Mouse (Mus musculus): Measurements from ENCODE around the gene Hykk.

The Hykk gene

GRCm38 (mm10) chr9:54981291-54982191, 64.5 kb downstream of the Hykk start:
- in situ Hi-C loops (cut with MboI, MseI), result no loop called here

- in situ Hi-C loops (cut with MboI, MseI), result no loop called here
These were observed 65.3 kb downstream of the Hykk start for GRCm38 (mm10) chr9:54982401-54982800.

GRCm38 (mm10) chr9:54990362-54990761, 73.3 kb downstream of the Hykk start:
- in situ Hi-C loops (cut with MboI, MseI), result no loop called here

GRCm38 (mm10) chr9:54994381-54994780, 77.3 kb downstream of the Hykk start:
- in situ Hi-C loops (cut with MboI, MseI), result no loop called here

- in situ Hi-C loops (cut with MboI, MseI), result no loop called here
These were observed 78.6 kb downstream of the Hykk start for GRCm38 (mm10) chr9:54995645-54996044.

Data from T-helper 2 cell (primary cell).